Mouse (Mus musculus) neutrophil, adult 59 days (primary cell): Measurements from ENCODE around the gene Vmn1r46. TPM values are rescaled to one million over a fixed set of nuclear protein-coding genes. Genes with fewer than 3 reads are reported as not detected.

ENCODE experiments used
- total RNA-seq, 2 experiments: library from RNA; stranded (reverse); gene quantifications; 1 replicate in 1 of 2; 2 replicates in 1 of 2; pipeline ENCODE4 v1.2.4; 2023

Gene Vmn1r46
- total RNA-seq, result not detected

DNA sequence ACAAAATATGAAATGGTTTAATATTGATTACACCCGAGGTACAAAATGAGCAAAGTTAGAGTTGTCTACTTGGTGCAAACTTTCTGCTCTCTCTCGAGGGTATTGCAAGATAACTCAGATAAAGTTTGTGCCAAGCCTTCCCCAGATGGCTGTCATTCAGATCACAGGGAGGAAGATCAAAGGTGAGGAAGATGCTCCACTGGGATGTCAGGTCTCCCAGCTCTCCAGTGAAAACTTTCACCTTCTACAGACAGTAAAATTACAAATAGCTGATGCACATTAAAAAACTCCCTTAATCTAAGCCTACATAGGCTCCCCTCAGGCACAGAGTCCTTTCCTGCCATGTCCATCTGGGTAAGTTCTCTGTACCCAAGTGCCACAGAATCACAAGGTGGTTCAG, at the start of gene Vmn1r46:
Gene Vmn1r46, plus strand, starts transcription at position 301 of the 400 bp plus-strand sequence.

DNA sequence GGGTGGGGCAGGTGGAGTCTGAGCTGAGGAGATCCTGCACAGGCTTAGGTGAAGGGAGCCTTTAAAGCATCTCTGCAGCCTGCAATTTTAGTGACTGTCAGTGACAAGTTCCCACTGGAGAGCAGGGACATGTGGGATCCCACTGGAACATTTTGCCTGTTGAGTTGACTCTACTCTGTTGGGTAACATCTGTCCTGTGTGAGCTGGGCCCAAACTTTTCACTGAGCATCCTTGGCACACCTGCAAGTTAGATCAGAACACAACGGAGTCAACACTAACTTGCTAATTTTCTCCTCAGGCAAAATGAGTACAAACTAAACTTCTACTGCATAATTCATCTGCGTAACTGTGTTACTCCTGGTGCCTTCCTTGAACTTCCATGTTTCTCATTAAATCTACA, 28.6 kb upstream of the Vmn1r46 start, which contains the start of gene Vmn1r45:
Gene Vmn1r45, minus strand, starts transcription at position 101 of the 400 bp plus-strand sequence.

GRCm38 (mm10) chr6:90015847-90016246, 46.7 kb downstream of the Vmn1r46 start, which contains the start of gene Vmn1r47:
Gene Vmn1r47, plus strand, starts transcription at chr6:90016147.

Other genes starting within 250 kb of the Vmn1r46 start
- not detected for gene Vmn1r41, start 228.5 kb upstream of the Vmn1r46 start, total RNA-seq
- gene Vmn1r42, start 92.9 kb upstream of the Vmn1r46 start, total RNA-seq, result not detected
- not detected for gene Vmn1r43, start 92.9 kb upstream of the Vmn1r46 start, total RNA-seq
- not detected for gene Vmn1r44, start 85.7 kb upstream of the Vmn1r46 start, total RNA-seq
- gene Vmn1r45, start 28.7 kb upstream of the Vmn1r46 start, total RNA-seq, result not detected
- not detected for gene Vmn1r47, start 46.8 kb downstream of the Vmn1r46 start, total RNA-seq
- gene Vmn1r48, start 67.5 kb downstream of the Vmn1r46 start, total RNA-seq, result not detected
- not detected for gene Vmn1r49, start 109.2 kb downstream of the Vmn1r46 start, total RNA-seq
- not detected for gene Vmn1r50, start 132.1 kb downstream of the Vmn1r46 start, total RNA-seq
- not detected for gene Vmn1r51, start 153.3 kb downstream of the Vmn1r46 start, total RNA-seq
- not detected for gene Vmn1r52, start 205.5 kb downstream of the Vmn1r46 start, total RNA-seq
- not detected for gene V1ra8, start 233.5 kb downstream of the Vmn1r46 start, total RNA-seq